8 mouse cellular contexts compared by ENCODE assay signal in genomic region chr2:104711585-104712485, GRCm38 (mm10). TPM values are rescaled to one million over a fixed set of nuclear protein-coding genes. Genes with fewer than 3 reads are reported as not detected.
DNase-seq lines count a peak whose midpoint lies in the region; ATAC-seq and TF ChIP-seq lines count a peak whose summit lies in the region.

Gene Tcp11l1, minus strand, starts transcription at chr2:104712169.

- intact Hi-C loops in heart, postnatal 36 days (cut with DNase I) = no loop called here

- H3K4me1 ChIP-seq in forebrain, postnatal 0 days (ENCODE audit: insufficient read depth) = peaks cover 11% of the 10 kb centered on the region; the same call in 1 of the 2 replicates
- H3K4me1 ChIP-seq in lung, embryonic 14.5 days (ENCODE audit: insufficient read depth) = peaks cover 7% of the 10 kb centered on the region
- H3K4me1 ChIP-seq in olfactory bulb, adult 2 months (ENCODE audit: control insufficient read depth, insufficient read depth, low read length) = peaks cover 2% of the 10 kb centered on the region; the same call in 1 of the 2 replicates

- H3K27me3 ChIP-seq in forebrain, postnatal 0 days (ENCODE audit: insufficient read depth, low read length) = no peaks in the 10 kb centered on the region
- no peaks in the 10 kb centered on the region for H3K27me3 ChIP-seq in lung, embryonic 14.5 days (ENCODE audit: insufficient read depth, low read length)

- H3K9me3 ChIP-seq in forebrain, postnatal 0 days (ENCODE audit: low read length) = no peaks in the 10 kb centered on the region
- no peaks in the 10 kb centered on the region for H3K9me3 ChIP-seq in lung, embryonic 14.5 days (ENCODE audit: low read depth, low read length)

- H3K36me3 ChIP-seq in forebrain, postnatal 0 days (ENCODE audit: insufficient read depth) = no peaks in the 10 kb centered on the region
- H3K36me3 ChIP-seq in lung, embryonic 14.5 days (ENCODE audit: insufficient read depth) = no peaks in the 10 kb centered on the region

- peak within 1 kb of the TSS; percentile 83 for H3K27ac ChIP-seq in forebrain, postnatal 0 days (ENCODE audit: low read depth, low read length)
- H3K27ac ChIP-seq in lung, embryonic 14.5 days (ENCODE audit: low read depth) = peak within 1 kb of the TSS; percentile 71; the same call in 1 of the 2 replicates
- peak within 1 kb of the TSS; percentile 81 for H3K27ac ChIP-seq in olfactory bulb, adult 2 months (ENCODE audit: insufficient read depth, low read depth, low read length)

- no peak for TF ChIP-seq CTCF in forebrain, postnatal 0 days (IDR thresholded peaks at IDR 0.05; ENCODE audit: low read depth)
- no peak for TF ChIP-seq CTCF in lung, embryonic 14.5 days (IDR thresholded peaks at IDR 0.05; ENCODE audit: low read depth)
- no peak for TF ChIP-seq CTCF in olfactory bulb, adult 2 months (IDR thresholded peaks at IDR 0.05; ENCODE audit: insufficient read depth, low read depth, low read length)

- DNase-seq in ES-CJ7 (ENCODE audit: low read depth, low spot score) = peak; percentile 24
- peak; percentile 66 for DNase-seq in cerebellum, adult 11 months
- peak; percentile 82 for DNase-seq in forebrain, postnatal 0 days
- DNase-seq in heart, postnatal 36 days = peak; percentile 74 to 80
- peak; percentile 52 to 72 for DNase-seq in layer of hippocampus, adult 8-10 months (ENCODE audit: low spot score in 2 of 2)
- peak; percentile 75 for DNase-seq in lung, embryonic 14.5 days
- peak; percentile 14 for DNase-seq in thymus, postnatal 0 days (ENCODE audit: low spot score)

- ATAC-seq in forebrain, postnatal 0 days = peak; percentile 95
- peak; percentile 94 for ATAC-seq in lung, embryonic 14.5 days (ENCODE audit: insufficient read depth)

- H3K4me2 ChIP-seq in forebrain, postnatal 0 days (ENCODE audit: low read depth) = peak within 1 kb of the TSS; percentile 69
- peak within 1 kb of the TSS; percentile 63 for H3K4me2 ChIP-seq in lung, embryonic 14.5 days

- 2% methylated on average over 91 of the region's 99 CpGs for WGBS in forebrain, postnatal 0 days
- under 1% methylated on average over 91 of the region's 99 CpGs for WGBS in lung, embryonic 14.5 days
- under 1% methylated on average over 99 of the region's 99 CpGs for WGBS in olfactory bulb, adult 2 months

- H3K4me3 ChIP-seq in forebrain, postnatal 0 days (ENCODE audit: low read depth, low read length) = peak within 1 kb of the TSS; percentile 82
- H3K4me3 ChIP-seq in lung, embryonic 14.5 days (ENCODE audit: low read depth, low read length) = peak within 1 kb of the TSS; percentile 68
- H3K4me3 ChIP-seq in olfactory bulb, adult 2 months (ENCODE audit: insufficient read depth, low read depth, low read length) = peak within 1 kb of the TSS; percentile 96

- H3K9ac ChIP-seq in forebrain, postnatal 0 days = peak within 1 kb of the TSS; percentile 83
- peak within 1 kb of the TSS; percentile 71 for H3K9ac ChIP-seq in lung, embryonic 14.5 days

- TF ChIP-seq POLR2A in olfactory bulb, adult 2 months (IDR thresholded peaks at IDR 0.05; ENCODE audit: insufficient read depth, low read depth, low read length) = peak; percentile 55

RNA-seq across cellular contexts. Expression of gene Tcp11l1, which starts in this region (rescaled TPM):
- total RNA-seq in forebrain, postnatal 0 days (2014; rRNA removed) = 32.9 and 40.7 TPM in 2 replicates
- 54.1 and 57.5 TPM in 2 replicates for polyA plus RNA-seq in forebrain, postnatal 0 days (2015; fragmentation: Nextera tagmentation; extraction: Ambion mirVana)
- total RNA-seq in heart, postnatal 36 days (2021) = 1 to 10 TPM; 7.1 to 7.2 TPM
- 10 to 100 TPM; 39.0 to 53.4 (median 42.7) TPM for total RNA-seq in layer of hippocampus, adult 8-10 months (2022)
- polyA plus RNA-seq in lung, embryonic 14.5 days (2014; fragmentation: Nextera tagmentation; extraction: Ambion mirVana) = 36.5 and 39.8 TPM in 2 replicates
- polyA plus RNA-seq in olfactory bulb, adult 2 months (2012; ENCODE audit: insufficient read depth, insufficient read length, low replicate concordance, missing spikeins) = not detected in 2 replicates
- polyA plus RNA-seq in thymus, postnatal 0 days (2015; fragmentation: Nextera tagmentation; extraction: Ambion mirVana) = 12.6 and 16.4 TPM in 2 replicates

Comparison
In these comparisons a context has a peak if more than half of its experiments do, and no peak if none do; other contexts are left out.
1. Peak in every context shown above with its lines: DNase-seq, ATAC-seq, H3K4me3 ChIP-seq and H3K27ac ChIP-seq.
2. DNase-seq: peak in every context shown above with its lines; median percentile 82 in forebrain, postnatal 0 days; 77 in heart, postnatal 36 days; 75 in lung, embryonic 14.5 days; 66 in cerebellum, adult 11 months; 62 in layer of hippocampus, adult 8-10 months; 24 in ES-CJ7; 14 in thymus, postnatal 0 days.